11 mouse cellular contexts compared by ENCODE assay signal in the genomic region with DNA sequence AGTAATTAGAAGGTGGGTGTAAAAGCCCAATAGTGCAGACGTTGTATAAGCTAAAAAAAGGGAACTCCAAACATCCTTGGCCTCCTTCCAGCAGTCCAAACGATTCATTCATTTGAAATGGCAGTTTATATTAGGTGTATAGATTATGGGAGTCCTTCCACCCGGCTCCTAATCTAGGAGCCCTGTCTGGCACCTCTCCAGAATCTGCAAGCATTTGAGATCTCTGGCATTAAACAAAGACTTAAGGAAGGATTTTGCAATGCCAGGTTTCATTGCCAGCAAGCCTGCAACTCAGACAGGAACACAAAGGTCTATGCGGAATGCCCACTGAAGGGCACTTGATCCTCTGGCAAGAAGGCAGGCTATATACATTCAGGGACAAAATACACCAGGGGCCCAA. TPM values are rescaled to one million over a fixed set of nuclear protein-coding genes. Genes with fewer than 3 reads are reported as not detected.
A peak's percentile ranks its signal among the peaks of the same experiment; 100 is the strongest.
DNase-seq lines count a peak whose midpoint lies in the region; ATAC-seq and TF ChIP-seq lines count a peak whose summit lies in the region.
"Had no signal": no experiment of that assay in that cellular context is flagged by ENCODE, and none has a peak within 500 bp of the region (broad histone marks: within the 10 kb centered on the region; RNA-seq: fewer than 3 reads in every experiment).

No protein-coding gene starts in this region.

- no peak for DNase-seq in heart, postnatal 25 days (ENCODE audit: low spot score)
- peak; percentile 26 for DNase-seq in Muller cell, postnatal 12 days (ENCODE audit: inconsistent ontology term)
- DNase-seq in lung, embryonic 14.5 days, result peak; percentile 73
- DNase-seq in yolk sac, embryonic 10.5 days (ENCODE audit: low spot score), result no peak
- DNase-seq: heart, postnatal 14 days; thymus, adult 18-20 months had no signal

- TF ChIP-seq CTCF in C2C12 (IDR thresholded peaks at IDR 0.05; ENCODE audit: control insufficient read depth, insufficient read depth, insufficient read length), result no peak
- no peak for TF ChIP-seq CTCF in lung, embryonic 14.5 days (IDR thresholded peaks at IDR 0.05; ENCODE audit: low read depth)

- H3K4me1 ChIP-seq in heart, embryonic 16.5 days (ENCODE audit: control insufficient read depth, insufficient read depth, low read length), result peaks cover 59% of the 10 kb centered on the region
- peaks cover 14% of the 10 kb centered on the region for H3K4me1 ChIP-seq in lung, embryonic 14.5 days (ENCODE audit: insufficient read depth)
- H3K4me1 ChIP-seq in neural tube, embryonic 15.5 days, result peaks cover 27% of the 10 kb centered on the region
- H3K4me1 ChIP-seq: megakaryocyte, embryonic 14.5 days had no signal

- 12% methylated on average over 4 of the region's 4 CpGs for WGBS in heart, embryonic 16.5 days
- WGBS in lung, embryonic 14.5 days, result 21% methylated on average over 4 of the region's 4 CpGs
- WGBS in neural tube, embryonic 15.5 days, result 26% methylated on average over 4 of the region's 4 CpGs

- intact Hi-C loops in heart, postnatal 25 days (cut with DNase I), result loop anchor here (5.0 kb wide), 1 partner anchor 42 kb away; no protein-coding TSS in a partner anchor

- no peaks in the 10 kb centered on the region for H3K36me3 ChIP-seq in heart, embryonic 16.5 days (ENCODE audit: control insufficient read depth, insufficient read depth)
- peaks cover 19% of the 10 kb centered on the region for H3K36me3 ChIP-seq in C2C12 (ENCODE audit: control insufficient read depth, insufficient read depth)
- no peaks in the 10 kb centered on the region for H3K36me3 ChIP-seq in lung, embryonic 14.5 days (ENCODE audit: insufficient read depth)
- H3K36me3 ChIP-seq in neural tube, embryonic 15.5 days, result no peaks in the 10 kb centered on the region

- H3K27me3 ChIP-seq in heart, embryonic 16.5 days (ENCODE audit: control insufficient read depth, insufficient read depth, low read length), result no peaks in the 10 kb centered on the region
- no peaks in the 10 kb centered on the region for H3K27me3 ChIP-seq in C2C12 (ENCODE audit: control insufficient read depth, insufficient read depth, insufficient read length)
- H3K27me3 ChIP-seq in lung, embryonic 14.5 days (ENCODE audit: insufficient read depth, low read length), result no peaks in the 10 kb centered on the region
- H3K27me3 ChIP-seq in neural tube, embryonic 15.5 days (replicated peaks), result no peaks in the 10 kb centered on the region
- H3K27me3 ChIP-seq: megakaryocyte, embryonic 14.5 days had no signal

- no peaks in the 10 kb centered on the region for H3K9me3 ChIP-seq in heart, embryonic 16.5 days (replicated peaks; ENCODE audit: control insufficient read depth, low read length)
- H3K9me3 ChIP-seq in lung, embryonic 14.5 days (ENCODE audit: low read depth, low read length), result no peaks in the 10 kb centered on the region
- no peaks in the 10 kb centered on the region for H3K9me3 ChIP-seq in neural tube, embryonic 15.5 days (replicated peaks)

- no peak overlapping the region for H3ac ChIP-seq in C2C12 (ENCODE audit: control insufficient read depth, insufficient read length, low read depth)

- peaks cover 99% of the 10 kb centered on the region for H3K79me2 ChIP-seq in C2C12 (ENCODE audit: control insufficient read depth, insufficient read depth)

- H3K79me3 ChIP-seq in C2C12 (ENCODE audit: low read depth), result peaks cover 36% of the 10 kb centered on the region

- H3K4me3 ChIP-seq in heart, embryonic 16.5 days (ENCODE audit: low read length), result no peak overlapping the region
- no peak overlapping the region for H3K4me3 ChIP-seq in C2C12 (ENCODE audit: insufficient read depth, poor library complexity, severe bottlenecking)
- no peak overlapping the region for H3K4me3 ChIP-seq in lung, embryonic 14.5 days (ENCODE audit: low read depth, low read length)
- H3K4me3 ChIP-seq in neural tube, embryonic 15.5 days (replicated peaks), result no peak overlapping the region
- H3K4me3 ChIP-seq: megakaryocyte, embryonic 14.5 days had no signal

- no peak for ATAC-seq in heart, embryonic 16.5 days (replicated peaks; ENCODE audit: extremely low read depth, insufficient read depth, low FRiP score)
- ATAC-seq in lung, embryonic 14.5 days (ENCODE audit: insufficient read depth), result no peak
- ATAC-seq in neural tube, embryonic 15.5 days (ENCODE audit: low FRiP score), result no peak

- H3K4me2 ChIP-seq in heart, embryonic 16.5 days (ENCODE audit: low read depth, low read length), result 0 out of 2 replicates have a peak overlapping the region, but pooled peaks have one; percentile 1
- no peak overlapping the region for H3K4me2 ChIP-seq in lung, embryonic 14.5 days
- no peak overlapping the region for H3K4me2 ChIP-seq in neural tube, embryonic 15.5 days

- no peak overlapping the region for H3K9ac ChIP-seq in heart, embryonic 16.5 days (ENCODE audit: low read length)
- no peak overlapping the region for H3K9ac ChIP-seq in lung, embryonic 14.5 days
- H3K9ac ChIP-seq in neural tube, embryonic 15.5 days (replicated peaks), result no peak overlapping the region

- peak overlapping the region; percentile 51 for H3K27ac ChIP-seq in heart, embryonic 16.5 days (ENCODE audit: low read length)
- no peak overlapping the region for H3K27ac ChIP-seq in lung, embryonic 14.5 days (ENCODE audit: low read depth)
- H3K27ac ChIP-seq in neural tube, embryonic 15.5 days (replicated peaks), result no peak overlapping the region

TF ChIP-seq in C2C12, 6 proteins besides CTCF, POLR2A, EP300 and RAD21:
- TF ChIP-seq USF1 (IDR thresholded peaks at IDR 0.05; ENCODE audit: low read depth) (no peak), MYOG (IDR thresholded peaks at IDR 0.05; ENCODE audit: control insufficient read depth, extremely low read depth, insufficient read length) (no peak), CEBPB (IDR thresholded peaks at IDR 0.05; ENCODE audit: low read depth) (peak; percentile 32), MAX (IDR thresholded peaks at IDR 0.05) (no peak)

RNA-seq across cellular contexts. Expression of a gene that starts 15.2 kb away (rescaled TPM):
- not detected in 2 replicates for polyA plus RNA-seq in heart, embryonic 16.5 days (2015; fragmentation: Nextera tagmentation; extraction: Ambion mirVana)
- total RNA-seq in heart, postnatal 25 days (2021), result not detected
- 0.06 TPM for polyA plus RNA-seq in C2C12 (2012; fragmentation: generic; extraction: Trizol)
- 0.27 TPM in 1 of 2 replicates, not detected in the other for polyA plus RNA-seq in lung, embryonic 14.5 days (2014; fragmentation: Nextera tagmentation; extraction: Ambion mirVana)
- not detected in 2 replicates for polyA plus RNA-seq in neural tube, embryonic 15.5 days (2015; fragmentation: Nextera tagmentation; extraction: Ambion mirVana)
- total RNA-seq: heart, postnatal 14 days; layer of hippocampus, postnatal 10 days had no signal

Comparison
In these comparisons a context has a peak if more than half of its experiments do, and no peak if none do; other contexts are left out.
1. DNase-seq: peak in Muller cell, postnatal 12 days (single experiment) and lung, embryonic 14.5 days (single experiment); none in heart, postnatal 25 days (single experiment) and yolk sac, embryonic 10.5 days (single experiment).